Mouse (Mus musculus) cortical plate, adult 2 months (tissue): ENCODE results near the gene Camk2b. TPM values are rescaled to one million over a fixed set of nuclear protein-coding genes. Genes with fewer than 3 reads are reported as not detected.

Experiments used
- H3K27ac ChIP-seq: fragments of 200-500 bp; 2 replicates; pipeline ENCODE4 v1.5.1; 2012; ENCODE audit warnings: low read length, control low read depth, inconsistent platforms; ENCODE audit not compliant: insufficient read depth
- H3K4me1 ChIP-seq: fragments of 200-500 bp; 2 replicates; pipeline ENCODE4 v1.6.1; 2011; ENCODE audit warnings: low read length; ENCODE audit not compliant: control insufficient read depth, insufficient read depth
- H3K4me3 ChIP-seq: fragments of 200-500 bp; 2 replicates; pipeline ENCODE4 v1.5.1; 2011; ENCODE audit warnings: mild to moderate bottlenecking, low read length, control low read depth; ENCODE audit not compliant: insufficient read depth
- CTCF ChIP-seq: fragments of 200-500 bp; IDR thresholded peaks from 2 replicates; pipeline ENCODE4 v1.5.1; 2011; ENCODE audit warnings: mild to moderate bottlenecking, control low read depth, low read length; ENCODE audit not compliant: insufficient read depth; ENCODE audit errors: extremely low read depth
- POLR2A ChIP-seq: fragments of 200-500 bp; IDR thresholded peaks from 2 replicates; pipeline ENCODE4 v1.6.1; 2011; ENCODE audit warnings: mild to moderate bottlenecking, low read length, control low read depth; ENCODE audit not compliant: insufficient read depth; ENCODE audit errors: extremely low read depth
- polyA plus RNA-seq: library from polyadenylated mRNA; depleted of rRNA; stranded (reverse); fragments of >200 nt; gene quantifications from 2 replicates; pipeline ENCODE4 v1.2.3, GENCODE M21; 2012

Gene Camk2b
- polyA plus RNA-seq, 1 experiment, result 499 TPM

DNA sequence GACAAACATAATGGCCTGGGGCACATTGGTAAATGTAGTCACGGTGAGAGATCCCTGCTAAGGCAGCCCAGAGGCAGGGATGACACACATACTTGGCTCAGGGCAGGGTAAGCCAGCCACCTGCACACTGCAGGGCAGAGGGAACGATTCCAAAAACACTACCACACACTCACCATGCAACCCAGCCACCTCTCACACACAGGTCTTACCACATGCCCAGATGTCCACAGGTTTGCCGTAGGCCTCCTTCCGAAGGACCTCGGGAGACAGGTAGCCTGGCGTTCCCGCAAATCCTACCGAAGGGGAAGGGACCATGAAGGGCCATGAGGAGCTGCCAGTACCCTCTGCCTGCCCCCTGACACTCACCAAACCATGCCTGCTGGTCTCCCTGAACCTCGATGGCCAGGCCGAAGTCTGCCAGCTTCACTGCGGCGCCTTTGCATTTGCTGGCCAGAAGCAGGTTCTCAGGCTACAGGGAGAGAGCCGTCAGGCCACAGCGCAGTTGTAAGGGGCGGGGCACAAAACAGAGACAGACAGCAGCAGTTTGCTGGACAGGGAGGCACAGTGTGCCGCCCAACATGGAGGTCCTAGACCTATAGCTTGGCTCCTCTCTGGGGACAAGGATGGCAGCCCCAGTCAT lies 76.1 kb downstream of the Camk2b start:
- Histone ChIP-seq H3K27ac (no peak overlapping the region), H3K4me1 (no peaks in the 10 kb centered on the region), H3K4me3 (no peak overlapping the region)
- TF ChIP-seq POLR2A, result no peak
- TF ChIP-seq CTCF, result no peak

DNA sequence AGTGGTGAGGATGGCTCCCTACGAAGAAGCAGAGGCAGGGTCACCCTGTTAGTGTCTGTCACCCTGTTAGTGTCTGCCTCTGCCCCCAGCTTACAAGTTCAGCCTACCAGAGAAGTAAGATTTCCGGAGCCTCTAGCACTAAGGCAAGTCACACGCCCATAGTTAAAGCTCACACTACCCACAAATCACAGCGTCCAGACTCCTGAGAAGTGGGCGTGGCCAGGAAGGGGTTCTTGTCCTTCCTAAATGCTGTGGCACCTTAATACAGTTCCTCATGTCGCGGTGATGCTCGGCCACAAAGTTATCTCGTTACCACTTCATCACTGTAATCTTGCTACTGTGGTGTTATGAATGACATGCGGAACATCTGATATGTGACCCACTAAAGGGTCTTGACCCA lies 78.0 kb downstream of the Camk2b start:
- no peaks in the 10 kb centered on the region for H3K4me1 ChIP-seq
- no peak overlapping the region for H3K27ac ChIP-seq
- H3K4me3 ChIP-seq, result no peak overlapping the region
- TF ChIP-seq POLR2A, result no peak
- no peak for TF ChIP-seq CTCF

DNA sequence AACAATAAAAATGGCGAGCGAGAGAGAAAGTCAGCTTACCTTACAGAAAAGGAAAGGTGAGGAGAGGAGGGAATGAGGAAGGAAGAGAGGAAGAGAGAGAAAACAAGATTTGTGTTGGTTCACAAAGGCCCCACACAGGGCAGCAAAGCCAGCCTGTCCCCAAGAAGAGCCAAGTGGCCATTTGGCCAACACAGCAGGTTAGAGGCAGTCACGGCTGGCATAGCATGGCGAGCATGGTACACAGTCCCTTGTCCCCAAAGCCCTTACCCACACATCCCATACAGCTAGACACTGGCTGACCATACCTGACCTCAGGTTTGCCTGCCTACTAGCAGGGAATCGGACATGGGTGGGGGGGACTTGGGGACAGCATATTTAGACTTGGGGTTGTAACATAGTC lies 82.5 kb downstream of the Camk2b start:
- no peak for TF ChIP-seq POLR2A
- no peak for TF ChIP-seq CTCF
- H3K27ac ChIP-seq, result no peak overlapping the region
- no peak overlapping the region for H3K4me3 ChIP-seq
- H3K4me1 ChIP-seq, result no peaks in the 10 kb centered on the region

DNA sequence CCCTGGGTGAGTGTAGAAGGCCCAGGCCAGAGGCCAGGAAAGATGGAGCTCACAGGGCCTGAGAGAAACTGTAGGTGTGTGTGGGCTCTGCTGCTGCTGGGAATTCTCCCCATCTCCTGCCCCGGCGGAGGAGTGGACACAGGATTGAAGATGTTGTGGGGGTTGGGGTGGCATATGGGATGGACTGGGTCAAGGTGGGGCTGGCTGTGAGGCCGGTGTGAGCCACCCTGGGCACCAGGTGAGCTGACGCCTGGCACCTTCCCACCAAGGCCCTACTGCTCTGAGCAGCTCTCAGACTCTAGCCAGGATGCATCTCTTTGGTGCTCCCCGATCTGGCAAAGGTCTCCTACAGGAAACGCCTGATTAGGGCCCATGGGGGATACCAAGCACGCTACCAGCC lies 84.8 kb downstream of the Camk2b start:
- Histone ChIP-seq H3K4me1 (no peaks in the 10 kb centered on the region), H3K27ac (no peak overlapping the region), H3K4me3 (no peak overlapping the region)
- no peak for TF ChIP-seq CTCF
- no peak for TF ChIP-seq POLR2A

DNA sequence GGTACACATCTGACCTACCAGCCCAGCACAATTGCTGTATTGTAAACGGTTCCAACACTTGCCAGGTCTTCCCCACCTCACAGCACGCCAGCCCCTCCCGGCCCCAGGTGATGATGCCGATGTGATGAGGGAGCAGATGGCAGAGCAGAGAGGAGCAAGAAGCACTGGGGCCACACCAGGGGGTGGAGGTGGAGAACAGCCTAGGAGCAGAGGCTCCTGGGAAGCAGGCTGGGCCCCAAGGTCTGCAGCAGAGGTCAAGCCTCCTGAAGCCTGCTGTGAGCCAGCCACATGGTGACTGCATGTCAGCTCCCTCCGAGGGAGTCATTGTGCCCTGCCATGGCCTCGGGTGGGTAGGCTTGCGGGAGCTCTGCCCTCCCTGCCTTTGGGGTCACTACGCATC lies 85.6 kb downstream of the Camk2b start:
- Histone ChIP-seq H3K4me3 (no peak overlapping the region), H3K27ac (no peak overlapping the region; the same call in 1 of the 2 replicates), H3K4me1 (no peaks in the 10 kb centered on the region)
- TF ChIP-seq CTCF, result no peak
- no peak for TF ChIP-seq POLR2A

DNA sequence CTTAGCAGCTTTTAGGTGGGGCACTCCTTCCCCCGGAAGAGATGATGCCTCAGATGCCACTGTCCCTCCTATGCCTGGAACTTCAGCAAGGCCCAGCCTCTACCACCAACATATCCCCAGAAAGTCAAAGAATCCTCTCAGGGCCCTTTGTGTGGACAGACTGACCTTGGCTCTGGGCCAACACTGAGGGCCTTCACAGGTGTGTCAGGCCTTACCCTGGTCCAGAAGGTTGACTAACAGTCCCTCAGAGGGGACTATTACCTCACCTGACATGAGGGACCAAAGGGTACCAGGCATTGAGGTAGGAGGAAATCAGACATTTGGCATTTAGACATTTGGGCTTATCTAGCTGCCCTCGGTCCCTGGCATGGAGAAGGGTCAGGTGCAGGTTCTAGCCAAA lies 86.1 kb downstream of the Camk2b start:
- Histone ChIP-seq H3K4me3 (no peak overlapping the region), H3K27ac (no peak overlapping the region), H3K4me1 (no peaks in the 10 kb centered on the region)
- no peak for TF ChIP-seq CTCF
- TF ChIP-seq POLR2A, result no peak

DNA sequence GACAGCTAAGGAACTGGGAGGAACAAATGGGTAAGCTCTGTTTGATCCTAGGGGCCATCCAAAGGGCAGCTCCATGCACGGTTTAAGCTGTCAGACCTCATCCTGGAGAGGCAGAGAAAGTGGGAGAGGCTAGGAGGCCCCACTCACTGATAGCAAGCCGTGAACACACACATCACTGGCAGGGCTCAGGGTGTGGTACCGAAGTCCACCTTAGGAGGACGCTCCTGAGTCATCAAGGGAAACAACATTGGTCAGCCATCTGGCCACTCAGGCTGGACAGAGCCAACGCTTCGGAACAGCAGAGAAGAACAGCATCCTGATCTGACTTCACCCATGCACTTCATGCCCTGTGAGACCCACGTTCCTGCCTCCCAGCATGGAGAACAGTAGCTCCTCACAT lies 87.1 kb downstream of the Camk2b start:
- H3K4me1 ChIP-seq, result no peaks in the 10 kb centered on the region

DNA sequence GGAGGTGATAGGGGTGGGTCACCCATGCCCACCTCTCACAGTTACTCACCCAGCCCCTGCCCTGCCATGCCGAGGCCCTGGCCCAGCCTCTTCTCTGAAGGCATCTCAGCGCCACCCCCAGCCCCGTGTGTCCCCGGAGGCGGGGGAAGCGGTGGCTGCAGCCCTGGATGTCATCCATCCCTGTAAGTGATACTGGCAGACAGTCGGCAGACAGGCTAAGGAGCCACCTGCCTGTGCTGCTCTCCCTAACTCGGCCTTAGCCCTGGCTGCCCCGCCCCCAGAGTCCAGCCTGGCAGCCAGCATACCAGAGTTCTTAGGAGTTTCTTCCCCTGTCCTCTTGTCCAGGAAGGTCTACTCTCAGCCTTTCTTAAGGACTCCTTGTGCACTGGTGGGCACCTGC lies 90.1 kb downstream of the Camk2b start:
- TF ChIP-seq POLR2A, result no peak
- Histone ChIP-seq H3K4me3 (no peak overlapping the region), H3K27ac (no peak overlapping the region), H3K4me1 (0 out of 2 replicates have a peak, but pooled peaks cover 2% of the 10 kb centered on the region)

More for the DNA sequence above, 87.1 kb downstream of the Camk2b start:
- Histone ChIP-seq H3K27ac (no peak overlapping the region), H3K4me3 (no peak overlapping the region)
- TF ChIP-seq CTCF, result no peak

DNA sequence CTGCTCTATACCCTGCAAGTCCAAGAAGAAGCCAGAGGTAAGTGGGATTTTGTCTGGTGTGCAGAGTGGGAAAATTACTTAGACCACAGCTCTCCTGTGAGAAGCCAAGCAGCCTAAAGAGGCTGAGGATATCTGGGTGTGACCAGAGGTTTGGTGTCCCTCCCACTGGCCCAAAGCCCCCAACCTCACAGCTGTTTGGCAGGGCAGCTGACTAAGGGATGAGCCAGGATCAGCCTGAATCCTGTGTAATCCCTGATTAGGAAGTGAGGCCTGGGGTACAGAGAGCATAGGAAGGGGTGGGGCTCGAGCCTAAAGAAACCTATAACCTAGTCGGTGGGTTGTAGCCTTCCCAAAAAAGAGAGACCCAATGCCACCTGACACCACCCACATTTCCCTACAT lies 91.1 kb downstream of the Camk2b start:
- 0 out of 2 replicates have a peak, but pooled peaks cover 2% of the 10 kb centered on the region for H3K4me1 ChIP-seq
- no peak overlapping the region for H3K27ac ChIP-seq
- TF ChIP-seq POLR2A, result no peak
- no peak for TF ChIP-seq CTCF
- H3K4me3 ChIP-seq, result no peak overlapping the region

DNA sequence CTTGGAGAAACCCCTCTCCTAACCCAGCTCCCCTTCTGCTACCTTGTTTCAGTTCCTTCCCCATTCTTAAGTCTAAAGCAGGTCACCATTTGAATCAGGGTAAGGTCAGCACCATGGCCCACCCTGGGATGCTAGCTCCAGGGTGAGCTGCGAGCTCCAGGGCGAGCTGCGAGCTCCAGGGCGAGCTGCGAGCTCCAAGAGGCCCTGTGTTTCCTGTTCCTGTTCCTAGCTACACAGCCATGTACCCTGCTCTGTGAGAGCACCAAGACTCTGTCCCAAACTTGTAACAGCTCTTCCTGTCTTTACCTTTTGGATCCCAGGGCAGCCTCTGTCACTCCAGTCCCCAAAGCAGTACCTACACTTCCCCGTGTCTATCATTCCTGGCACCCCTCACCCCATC lies 92.1 kb downstream of the Camk2b start:
- 0 out of 2 replicates have a peak, but pooled peaks cover 2% of the 10 kb centered on the region for H3K4me1 ChIP-seq
- TF ChIP-seq POLR2A, result no peak
- no peak for TF ChIP-seq CTCF
- H3K4me3 ChIP-seq, result no peak overlapping the region
- H3K27ac ChIP-seq, result 0 out of 2 replicates have a peak overlapping the region, but pooled peaks have one; percentile 33
